Mouse (Mus musculus) heart, embryonic 16.5 days (tissue): ENCODE measurements at regions not wholly inside any gene's neighbourhood (a gene's known extent, or its start where the extent isn't known, plus 50 kb on each side); places are given as distances from the start of the nearest gene placed in this dataset.

Source experiments
- ATAC-seq: fragments of 200-750 bp; cut with Nextera tagmentation; replicated peaks from 2 replicates; pipeline ENCODE4 v1.8.0; 2017; ENCODE audit warnings: moderate number of reproducible peaks; ENCODE audit not compliant: insufficient read depth, low FRiP score; ENCODE audit errors: extremely low read depth
- H3K27ac ChIP-seq: fragments of 300-500 bp; sonication (generic); 2 replicates; pipeline ENCODE4 v1.5.1; 2014; ENCODE audit warnings: mild to moderate bottlenecking, low read length, control low read depth, moderate library complexity
- H3K27me3 ChIP-seq: fragments of 300-500 bp; sonication (generic); 2 replicates; pipeline ENCODE4 v1.6.1; 2014; ENCODE audit warnings: low read length, mixed read lengths; ENCODE audit not compliant: control insufficient read depth, insufficient read depth
- H3K36me3 ChIP-seq: fragments of 300-500 bp; sonication (generic); 2 replicates; pipeline ENCODE4 v1.6.1; 2014; ENCODE audit not compliant: control insufficient read depth, insufficient read depth
- H3K4me1 ChIP-seq: fragments of 300-500 bp; sonication (generic); 2 replicates; pipeline ENCODE4 v1.6.1; 2014; ENCODE audit warnings: low read length, mixed read lengths; ENCODE audit not compliant: control insufficient read depth, insufficient read depth
- H3K4me2 ChIP-seq: fragments of 300-500 bp; sonication (generic); 2 replicates; pipeline ENCODE4 v1.6.1; 2014; ENCODE audit warnings: low read depth, mild to moderate bottlenecking, control low read depth, low read length
- H3K4me3 ChIP-seq: fragments of 300-500 bp; sonication (generic); 2 replicates; pipeline ENCODE4 v1.5.1; 2014; ENCODE audit warnings: mild to moderate bottlenecking, control low read depth, low read length
- H3K9ac ChIP-seq: fragments of 300-500 bp; sonication (generic); 2 replicates; pipeline ENCODE4 v1.6.1; 2014; ENCODE audit warnings: low read length, control low read depth
- H3K9me3 ChIP-seq: fragments of 300-500 bp; sonication (generic); replicated peaks from 2 replicates; pipeline ENCODE4 v1.6.1; 2016; ENCODE audit warnings: low read length; ENCODE audit not compliant: control insufficient read depth
- WGBS: fragments of 180-500 bp; shearing (Covaris S2); extraction: QIAGEN DNeasy Blood & Tissue Kit; methylation state at CpG from one replicate; pipeline ENCODE4 v1.1.7; 2014; 5-methylcytosine and 5-hydroxymethylcytosine counted together

DNA sequence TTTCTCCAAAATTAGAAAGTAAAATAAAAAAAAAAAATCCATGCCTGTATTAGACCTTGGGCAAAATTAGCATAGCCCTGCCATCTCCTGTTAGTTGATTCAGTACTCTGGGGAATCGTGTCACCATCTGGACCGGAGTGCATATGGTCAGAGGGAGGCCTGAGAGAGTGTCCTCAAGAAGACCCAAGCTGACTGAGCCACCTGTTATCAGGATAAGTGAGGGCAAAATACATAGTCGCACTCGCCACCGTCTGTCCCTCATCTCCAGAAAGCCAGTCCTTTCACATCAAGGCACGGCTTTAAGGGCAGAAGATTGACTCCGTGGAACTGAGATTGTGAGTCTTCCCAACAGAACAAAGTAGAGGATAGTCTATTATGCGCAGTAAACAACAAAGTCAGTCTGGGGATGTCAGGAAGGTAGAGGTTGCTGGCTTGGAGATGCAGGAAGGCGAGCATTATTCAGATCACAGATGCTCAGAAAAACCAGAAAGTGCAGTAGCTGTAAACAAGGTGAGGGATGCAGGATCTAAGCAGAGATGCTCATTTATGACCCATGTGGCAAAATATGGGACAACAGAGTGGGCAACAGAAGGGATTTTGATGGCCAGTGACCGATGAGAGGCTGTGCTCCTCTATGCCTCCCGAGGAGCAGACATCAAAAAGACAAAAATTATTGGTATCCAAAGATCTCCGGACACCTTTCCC lies 88.8 kb upstream of the Trhde start:
- no peaks in the 10 kb centered on the region for H3K36me3 ChIP-seq
- no peaks in the 10 kb centered on the region for H3K9me3 ChIP-seq
- H3K4me1 ChIP-seq, result no peaks in the 10 kb centered on the region
- no peak overlapping the region for H3K4me2 ChIP-seq
- no peak overlapping the region for H3K9ac ChIP-seq
- no peaks in the 10 kb centered on the region for H3K27me3 ChIP-seq
- H3K4me3 ChIP-seq, result no peak overlapping the region
- ATAC-seq, result no peak
- WGBS, result 84% methylated on average over 12 of the region's 12 CpGs
- H3K27ac ChIP-seq, result no peak overlapping the region

DNA sequence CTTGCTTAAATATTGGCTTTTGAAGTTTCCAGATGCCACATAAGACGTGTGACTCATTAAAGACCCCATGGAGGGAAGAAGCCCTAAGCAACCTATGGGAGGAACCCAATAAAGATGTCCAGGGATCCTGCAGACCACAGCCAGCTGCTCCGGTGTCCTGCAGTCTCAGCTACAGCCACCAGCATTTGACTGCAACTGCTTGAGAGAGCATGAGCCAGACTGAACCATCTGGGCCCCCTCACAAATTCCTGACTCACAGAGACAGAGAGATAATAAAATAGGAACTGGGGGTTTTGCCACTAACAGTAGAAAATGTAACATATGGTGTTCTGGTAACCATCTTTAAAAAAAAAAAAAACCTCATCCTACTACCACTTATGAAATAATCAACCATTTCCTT lies 69.1 kb upstream of the Trhde start:
- WGBS, result 72% methylated on average over 2 of the region's 2 CpGs
- Histone ChIP-seq H3K9ac (no peak overlapping the region), H3K27me3 (no peaks in the 10 kb centered on the region), H3K4me2 (no peak overlapping the region), H3K4me3 (no peak overlapping the region), H3K9me3 (no peaks in the 10 kb centered on the region), H3K27ac (no peak overlapping the region), H3K4me1 (no peaks in the 10 kb centered on the region), H3K36me3 (no peaks in the 10 kb centered on the region)
- no peak for ATAC-seq

- WGBS, result 78% methylated on average over 4 of the region's 4 CpGs
- Histone ChIP-seq H3K36me3 (no peaks in the 10 kb centered on the region), H3K27me3 (no peaks in the 10 kb centered on the region), H3K4me3 (no peak overlapping the region), H3K4me2 (no peak overlapping the region), H3K27ac (no peak overlapping the region), H3K9ac (no peak overlapping the region), H3K4me1 (no peaks in the 10 kb centered on the region), H3K9me3 (no peaks in the 10 kb centered on the region; the same call in 1 of the 2 replicates)
- ATAC-seq, result no peak
Measured at GRCm38 (mm10) chr10:114857166-114857565, 55.1 kb upstream of the Trhde start.

- Histone ChIP-seq H3K27ac (no peak overlapping the region), H3K9ac (no peak overlapping the region), H3K4me1 (no peaks in the 10 kb centered on the region), H3K9me3 (peaks cover 9% of the 10 kb centered on the region; the same call in 1 of the 2 replicates), H3K4me2 (no peak overlapping the region), H3K4me3 (no peak overlapping the region), H3K27me3 (no peaks in the 10 kb centered on the region), H3K36me3 (no peaks in the 10 kb centered on the region)
- ATAC-seq, result no peak
Measured at GRCm38 (mm10) chr10:114852688-114853087, 50.6 kb upstream of the Trhde start.
